Mouse (Mus musculus) bone marrow macrophage, adult 2 months (primary cell): ENCODE measurements at regions not wholly inside any gene's neighbourhood (a gene's known extent, or its start where the extent isn't known, plus 50 kb on each side); places are given as distances from the start of the nearest gene placed in this dataset.

Source experiments
- H3K27ac ChIP-seq: 2 replicates; pipeline ENCODE4 v1.5.1; 2012; ENCODE audit warnings: low read depth, low read length; ENCODE audit not compliant: insufficient read depth
- H3K4me1 ChIP-seq: 2 replicates; pipeline ENCODE4 v1.6.1; 2012; ENCODE audit warnings: low read length; ENCODE audit not compliant: control insufficient read depth, insufficient read depth
- H3K4me3 ChIP-seq: 2 replicates; pipeline ENCODE4 v1.5.1; 2012; ENCODE audit warnings: mild to moderate bottlenecking, low read length, moderate library complexity; ENCODE audit not compliant: insufficient read depth
- CTCF ChIP-seq: IDR thresholded peaks from 2 replicates; pipeline ENCODE4 v1.5.1; 2012; ENCODE audit warnings: low read depth, mild to moderate bottlenecking, low read length, moderate library complexity
- POLR2A ChIP-seq: IDR thresholded peaks from 2 replicates; pipeline ENCODE4 v1.6.1; 2012; ENCODE audit warnings: mild to moderate bottlenecking, low read depth, low read length, borderline replicate concordance

- TF ChIP-seq CTCF (no peak), POLR2A (no peak)
- Histone ChIP-seq H3K27ac (no peak overlapping the region), H3K4me3 (no peak overlapping the region), H3K4me1 (no peaks in the 10 kb centered on the region)
Observed at GRCm38 (mm10) chr2:51566554-51567246, 60.6 kb upstream of the Tas2r134 start.

GRCm38 (mm10) chr2:51563881-51564280, 63.4 kb upstream of the Tas2r134 start:
- Histone ChIP-seq H3K4me3 (no peak overlapping the region), H3K27ac (no peak overlapping the region), H3K4me1 (no peaks in the 10 kb centered on the region)
- TF ChIP-seq CTCF (no peak), POLR2A (no peak)

GRCm38 (mm10) chr2:51563240-51563639, 64.1 kb upstream of the Tas2r134 start:
- no peaks in the 10 kb centered on the region for H3K4me1 ChIP-seq
- H3K27ac ChIP-seq, result no peak overlapping the region
- H3K4me3 ChIP-seq, result no peak overlapping the region
- TF ChIP-seq CTCF (no peak), POLR2A (no peak)

GRCm38 (mm10) chr2:51550863-51551262, 76.4 kb upstream of the Tas2r134 start:
- no peak overlapping the region for H3K27ac ChIP-seq
- H3K4me3 ChIP-seq, result no peak overlapping the region
- TF ChIP-seq POLR2A (no peak), CTCF (no peak)
- no peaks in the 10 kb centered on the region for H3K4me1 ChIP-seq

GRCm38 (mm10) chr2:51549125-51549524, 78.2 kb upstream of the Tas2r134 start:
- TF ChIP-seq POLR2A, result no peak
- no peak for TF ChIP-seq CTCF
- no peaks in the 10 kb centered on the region for H3K4me1 ChIP-seq
- no peak overlapping the region for H3K4me3 ChIP-seq
- no peak overlapping the region for H3K27ac ChIP-seq

DNA sequence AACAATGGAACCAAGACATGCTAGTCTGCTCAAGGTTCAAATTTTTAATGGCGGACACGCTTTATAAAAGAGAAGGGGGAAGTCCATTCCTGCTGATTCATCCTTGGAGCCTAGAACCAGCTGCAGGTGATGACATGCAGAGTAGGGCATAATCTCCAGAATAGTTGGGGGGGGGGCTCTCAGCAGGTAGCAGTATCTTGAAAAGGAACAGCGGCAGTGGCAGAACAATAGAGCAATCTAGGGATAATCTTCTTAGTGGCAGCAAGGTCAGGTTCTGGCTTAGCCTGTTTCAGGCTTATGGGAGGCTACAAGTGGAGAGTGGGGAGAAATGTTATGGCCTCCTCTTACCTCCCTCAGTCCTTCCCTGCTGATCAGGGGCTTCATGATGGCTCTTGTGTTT, 81.1 kb upstream of the Tas2r134 start:
- Histone ChIP-seq H3K4me3 (no peak overlapping the region), H3K4me1 (no peaks in the 10 kb centered on the region), H3K27ac (no peak overlapping the region)
- TF ChIP-seq CTCF (no peak), POLR2A (no peak)

DNA sequence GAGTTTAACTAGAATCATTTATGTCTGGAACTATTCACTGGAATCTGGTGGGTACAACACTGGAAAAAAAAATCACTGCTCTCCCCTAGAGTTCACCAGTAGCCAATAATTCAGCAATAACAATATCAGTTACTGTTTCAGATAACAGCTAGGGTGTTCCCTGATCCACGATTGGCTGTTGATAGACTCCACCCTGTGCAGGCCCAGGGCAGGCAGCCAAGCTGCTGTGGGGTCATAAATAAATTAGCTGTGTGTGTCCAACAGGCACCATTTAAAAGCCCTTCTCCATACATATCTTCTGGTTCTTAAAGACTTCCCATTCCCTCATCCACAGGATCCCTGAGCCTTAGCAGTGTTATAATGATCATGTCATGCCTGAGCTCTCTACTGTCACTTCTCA, 83.4 kb upstream of the Tas2r134 start:
- no peak overlapping the region for H3K27ac ChIP-seq
- H3K4me1 ChIP-seq, result no peaks in the 10 kb centered on the region
- H3K4me3 ChIP-seq, result no peak overlapping the region
- TF ChIP-seq POLR2A (no peak), CTCF (no peak)

- no peak for TF ChIP-seq POLR2A
- no peak for TF ChIP-seq CTCF
- Histone ChIP-seq H3K27ac (no peak overlapping the region), H3K4me3 (no peak overlapping the region), H3K4me1 (no peaks in the 10 kb centered on the region)
Observed at GRCm38 (mm10) chr2:51542272-51542671, 85.0 kb upstream of the Tas2r134 start.

DNA sequence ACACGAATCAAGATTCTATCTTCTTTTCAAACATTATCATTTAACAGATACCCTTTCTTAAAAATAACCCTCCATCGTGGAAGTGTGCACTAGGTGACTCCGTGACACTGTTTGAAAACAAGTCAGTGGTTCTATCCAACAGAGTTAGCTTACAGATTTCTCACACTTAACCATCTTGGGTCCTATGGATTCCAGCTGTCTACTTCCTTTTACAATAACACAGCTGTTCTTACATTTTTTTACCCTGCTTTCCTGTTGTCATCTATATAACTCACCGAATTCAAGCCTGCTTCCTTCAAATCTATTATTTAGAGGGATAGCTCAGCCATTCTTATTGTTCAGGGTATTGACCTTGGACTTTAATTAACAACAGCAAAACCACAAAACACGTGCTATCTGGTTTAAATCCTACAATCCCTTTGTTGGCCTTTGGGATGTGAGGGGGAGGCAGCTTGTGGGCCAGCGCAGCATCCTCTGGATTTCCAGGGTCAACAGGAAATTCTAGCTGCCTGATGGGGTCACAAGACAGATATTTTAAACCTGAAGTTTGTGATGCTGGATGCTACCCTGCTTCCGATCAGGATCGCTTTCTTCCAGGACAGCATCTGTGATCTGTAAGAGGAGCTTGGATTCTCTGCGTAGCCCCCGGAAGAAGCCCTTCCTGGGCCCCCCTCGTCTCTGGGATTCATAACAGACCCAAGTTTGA, 94.4 kb upstream of the Tas2r134 start:
- H3K27ac ChIP-seq, result no peak overlapping the region
- TF ChIP-seq POLR2A (no peak), CTCF (no peak)
- no peak overlapping the region for H3K4me3 ChIP-seq

GRCm38 (mm10) chr2:51531106-51531839, 96.0 kb upstream of the Tas2r134 start:
- no peaks in the 10 kb centered on the region for H3K4me1 ChIP-seq
- H3K27ac ChIP-seq, result no peak overlapping the region
- TF ChIP-seq POLR2A, result no peak
- no peak for TF ChIP-seq CTCF
- H3K4me3 ChIP-seq, result no peak overlapping the region

More for the DNA sequence above, 94.4 kb upstream of the Tas2r134 start:
- H3K4me1 ChIP-seq, result no peaks in the 10 kb centered on the region
